Mouse (Mus musculus): ENCODE measurements around the gene P4ha2. TPM values are rescaled to one million over a fixed set of nuclear protein-coding genes. Genes with fewer than 3 reads are reported as not detected.
A peak's percentile ranks its signal among the peaks of the same experiment; 100 is the strongest.
"Not testable (repeated sequence)": the region's sequence is repeated elsewhere in the genome, so short reads cannot be mapped to it uniquely, and the experiment has no call there.

Gene P4ha2
- polyA plus RNA-seq, 1 experiment from 2014 or later = 18.2 TPM

DNA sequence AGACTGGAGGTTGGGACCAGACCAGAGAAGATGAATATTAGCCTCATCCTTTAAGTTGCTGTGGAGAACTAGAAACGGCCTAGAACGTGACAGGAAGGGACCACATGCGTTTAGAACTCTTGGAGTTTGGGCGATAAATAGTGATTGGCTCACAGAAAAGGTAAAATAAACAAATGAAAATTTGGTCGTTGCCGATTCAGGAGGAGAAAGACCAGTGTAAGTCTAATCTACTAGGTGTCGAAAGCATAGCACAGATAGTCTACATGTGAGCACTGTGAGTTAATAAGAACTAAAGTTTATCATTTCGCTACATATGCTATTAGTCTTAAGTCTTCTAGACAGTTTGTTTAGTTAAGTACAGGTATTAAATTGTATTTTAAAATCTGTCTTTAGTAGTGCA lies 30.1 kb downstream of the P4ha2 start:
- Histone ChIP-seq H3K27ac (ENCODE audit: low read depth, low read length) (no peak overlapping the region), H3K9ac (ENCODE audit: low read depth, low read length) (no peak overlapping the region), H3K9me3 (ENCODE audit: control insufficient read depth, low read length) (no peaks in the 10 kb centered on the region), H3K4me2 (replicated peaks; ENCODE audit: low read depth, low read length) (no peak overlapping the region), H3K36me3 (ENCODE audit: control insufficient read depth, insufficient read depth, low read length) (no peaks in the 10 kb centered on the region), H3K4me1 (replicated peaks; ENCODE audit: control insufficient read depth, insufficient read depth, low read length) (no peaks in the 10 kb centered on the region), H3K4me3 (ENCODE audit: low read depth, low read length) (no peak overlapping the region), H3K27me3 (ENCODE audit: control insufficient read depth, insufficient read depth, low read length) (no peaks in the 10 kb centered on the region)
- ATAC-seq (ENCODE audit: low FRiP score) (no peak), DNase-seq (ENCODE audit: low spot score) (no peak)
- 95% methylated on average over 8 of the region's 8 CpGs for WGBS

- Histone ChIP-seq H3K36me3 (ENCODE audit: control insufficient read depth, insufficient read depth, low read length) (no peaks in the 10 kb centered on the region), H3K4me2 (replicated peaks; ENCODE audit: low read depth, low read length) (no peak overlapping the region), H3K27me3 (ENCODE audit: control insufficient read depth, insufficient read depth, low read length) (no peaks in the 10 kb centered on the region), H3K4me1 (replicated peaks; ENCODE audit: control insufficient read depth, insufficient read depth, low read length) (no peaks in the 10 kb centered on the region), H3K9me3 (ENCODE audit: control insufficient read depth, low read length) (no peaks in the 10 kb centered on the region), H3K4me3 (ENCODE audit: low read depth, low read length) (no peak overlapping the region), H3K27ac (ENCODE audit: low read depth, low read length) (no peak overlapping the region), H3K9ac (ENCODE audit: low read depth, low read length) (no peak overlapping the region)
- WGBS = 91% methylated on average over 6 of the region's 6 CpGs
- DNase-seq (ENCODE audit: low spot score) = no peak
- ATAC-seq (ENCODE audit: low FRiP score) = no peak
These were observed 30.8 kb downstream of the P4ha2 start for GRCm38 (mm10) chr11:54130721-54131120.

GRCm38 (mm10) chr11:54132290-54132689 lies 32.4 kb downstream of the P4ha2 start:
- 84% methylated on average over 10 of the region's 10 CpGs for WGBS
- H3K9me3 ChIP-seq (ENCODE audit: control insufficient read depth, low read length) = no peaks in the 10 kb centered on the region
- H3K27me3 ChIP-seq (ENCODE audit: control insufficient read depth, insufficient read depth, low read length) = no peaks in the 10 kb centered on the region

GRCm38 (mm10) chr11:54134905-54135304 lies 35.0 kb downstream of the P4ha2 start:
- Histone ChIP-seq H3K27me3 (ENCODE audit: control insufficient read depth, insufficient read depth, low read length) (no peaks in the 10 kb centered on the region), H3K4me1 (replicated peaks; ENCODE audit: control insufficient read depth, insufficient read depth, low read length) (no peaks in the 10 kb centered on the region), H3K36me3 (ENCODE audit: control insufficient read depth, insufficient read depth, low read length) (no peaks in the 10 kb centered on the region), H3K4me3 (ENCODE audit: low read depth, low read length) (no peak overlapping the region), H3K27ac (ENCODE audit: low read depth, low read length) (no peak overlapping the region), H3K9me3 (ENCODE audit: control insufficient read depth, low read length) (no peaks in the 10 kb centered on the region), H3K9ac (ENCODE audit: low read depth, low read length) (no peak overlapping the region), H3K4me2 (replicated peaks; ENCODE audit: low read depth, low read length) (no peak overlapping the region)
- no peak for DNase-seq (ENCODE audit: low spot score)
- WGBS = 82% methylated on average over 6 of the region's 6 CpGs
- ATAC-seq (ENCODE audit: low FRiP score) = no peak

More at GRCm38 (mm10) chr11:54132290-54132689, 32.4 kb downstream of the P4ha2 start:
- H3K4me2 ChIP-seq (replicated peaks; ENCODE audit: low read depth, low read length) = no peak overlapping the region
- H3K4me1 ChIP-seq (replicated peaks; ENCODE audit: control insufficient read depth, insufficient read depth, low read length) = no peaks in the 10 kb centered on the region
- H3K27ac ChIP-seq (ENCODE audit: low read depth, low read length) = no peak overlapping the region
- no peak overlapping the region for H3K9ac ChIP-seq (ENCODE audit: low read depth, low read length)
- no peak for ATAC-seq (ENCODE audit: low FRiP score)
- H3K36me3 ChIP-seq (ENCODE audit: control insufficient read depth, insufficient read depth, low read length) = no peaks in the 10 kb centered on the region
- H3K4me3 ChIP-seq (ENCODE audit: low read depth, low read length) = no peak overlapping the region
- DNase-seq (ENCODE audit: low spot score) = no peak

- not testable (repeated sequence) for H3K9ac ChIP-seq (ENCODE audit: low read depth, low read length); ATAC-seq (ENCODE audit: low FRiP score); H3K27me3 ChIP-seq (ENCODE audit: control insufficient read depth, insufficient read depth, low read length); H3K36me3 ChIP-seq (ENCODE audit: control insufficient read depth, insufficient read depth, low read length); H3K4me2 ChIP-seq (replicated peaks; ENCODE audit: low read depth, low read length); H3K27ac ChIP-seq (ENCODE audit: low read depth, low read length); H3K4me3 ChIP-seq (ENCODE audit: low read depth, low read length); H3K9me3 ChIP-seq (ENCODE audit: control insufficient read depth, low read length); H3K4me1 ChIP-seq (replicated peaks; ENCODE audit: control insufficient read depth, insufficient read depth, low read length)
- peak; percentile 33 for DNase-seq (ENCODE audit: low spot score)
- 41% methylated on average over 2 of the region's 2 CpGs for WGBS
These were observed 40.3 kb downstream of the P4ha2 start for GRCm38 (mm10) chr11:54140159-54140558.

DNA sequence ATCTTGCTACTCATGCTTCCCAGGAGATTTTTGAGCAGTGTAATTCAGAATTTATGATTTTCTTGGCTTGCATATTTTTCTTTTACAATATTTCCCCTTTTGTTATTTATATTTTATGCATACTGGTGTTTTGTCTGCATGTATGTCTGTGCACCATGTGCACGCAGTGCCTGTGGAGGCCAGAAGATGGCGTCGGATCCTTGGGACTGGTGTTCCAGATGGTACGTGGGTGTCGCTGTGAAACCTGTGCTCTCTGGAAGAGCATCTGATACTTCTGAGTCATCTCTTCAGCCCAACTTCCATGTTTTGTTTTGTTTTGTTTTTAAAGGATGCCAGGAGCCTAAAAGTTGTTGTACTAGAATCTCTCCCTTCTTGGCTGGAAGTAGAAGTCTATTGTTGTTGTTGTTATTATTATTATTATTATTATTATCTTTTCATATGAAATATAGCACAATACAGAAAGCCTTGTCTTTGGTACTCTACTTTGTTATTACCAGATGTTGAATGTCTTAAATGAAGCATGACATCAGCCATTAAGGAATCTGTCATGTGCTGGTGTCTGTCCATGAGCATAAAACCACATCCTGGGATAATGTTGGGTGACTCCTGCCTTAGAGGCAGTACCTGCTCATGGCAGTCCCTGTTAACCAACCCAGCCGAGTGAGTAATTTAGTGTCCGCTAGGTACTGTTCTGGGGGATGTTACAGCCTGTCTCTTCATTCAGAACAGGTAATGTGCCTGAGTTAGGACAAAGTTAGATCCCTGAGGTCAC lies 41.5 kb downstream of the P4ha2 start:
- Histone ChIP-seq H3K4me3 (ENCODE audit: low read depth, low read length) (no peak overlapping the region), H3K4me2 (replicated peaks; ENCODE audit: low read depth, low read length) (no peak overlapping the region), H3K9ac (ENCODE audit: low read depth, low read length) (no peak overlapping the region), H3K9me3 (ENCODE audit: control insufficient read depth, low read length) (no peaks in the 10 kb centered on the region), H3K27me3 (ENCODE audit: control insufficient read depth, insufficient read depth, low read length) (no peaks in the 10 kb centered on the region), H3K4me1 (replicated peaks; ENCODE audit: control insufficient read depth, insufficient read depth, low read length) (no peaks in the 10 kb centered on the region), H3K27ac (ENCODE audit: low read depth, low read length) (no peak overlapping the region), H3K36me3 (ENCODE audit: control insufficient read depth, insufficient read depth, low read length) (no peaks in the 10 kb centered on the region)
- WGBS = 86% methylated on average over 7 of the region's 7 CpGs
- DNase-seq (ENCODE audit: low spot score) = no peak
- no peak for ATAC-seq (ENCODE audit: low FRiP score)

DNA sequence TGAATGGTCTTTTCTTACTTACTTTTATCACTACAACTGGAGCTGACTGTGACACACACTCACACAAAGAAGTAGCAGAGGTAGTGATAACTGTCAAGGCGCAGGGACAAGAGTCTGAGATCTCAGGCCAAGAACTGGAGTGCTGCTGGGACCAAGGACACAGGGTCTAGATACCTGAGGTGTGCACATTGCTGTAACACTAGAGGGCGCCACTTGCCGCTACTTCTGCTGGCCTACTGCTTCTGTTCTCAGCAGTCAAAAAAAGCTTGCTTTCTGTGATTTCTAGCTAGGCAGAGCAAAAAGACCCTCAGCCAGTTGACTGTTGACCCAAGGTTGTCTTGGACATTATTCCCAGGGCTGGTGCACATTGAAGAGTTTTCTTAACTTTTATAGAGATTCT lies 45.0 kb downstream of the P4ha2 start:
- Histone ChIP-seq H3K36me3 (ENCODE audit: control insufficient read depth, insufficient read depth, low read length) (no peaks in the 10 kb centered on the region), H3K9me3 (ENCODE audit: control insufficient read depth, low read length) (no peaks in the 10 kb centered on the region), H3K27ac (ENCODE audit: low read depth, low read length) (no peak overlapping the region), H3K9ac (ENCODE audit: low read depth, low read length) (no peak overlapping the region), H3K27me3 (ENCODE audit: control insufficient read depth, insufficient read depth, low read length) (no peaks in the 10 kb centered on the region), H3K4me3 (ENCODE audit: low read depth, low read length) (no peak overlapping the region), H3K4me1 (replicated peaks; ENCODE audit: control insufficient read depth, insufficient read depth, low read length) (no peaks in the 10 kb centered on the region), H3K4me2 (replicated peaks; ENCODE audit: low read depth, low read length) (no peak overlapping the region)
- DNase-seq (ENCODE audit: low spot score) (peak; percentile 73), ATAC-seq (ENCODE audit: low FRiP score) (no peak)
- 24% methylated on average over 3 of the region's 3 CpGs for WGBS

- no peaks in the 10 kb centered on the region for H3K9me3 ChIP-seq (ENCODE audit: control insufficient read depth, low read length)
- no peak overlapping the region for H3K4me3 ChIP-seq (ENCODE audit: low read depth, low read length)
- H3K36me3 ChIP-seq (ENCODE audit: control insufficient read depth, insufficient read depth, low read length) = no peaks in the 10 kb centered on the region
- WGBS = 81% methylated on average over 6 of the region's 6 CpGs
- H3K27ac ChIP-seq (ENCODE audit: low read depth, low read length) = no peak overlapping the region
- no peaks in the 10 kb centered on the region for H3K4me1 ChIP-seq (replicated peaks; ENCODE audit: control insufficient read depth, insufficient read depth, low read length)
- DNase-seq (ENCODE audit: low spot score) = peak; percentile 15
- no peak overlapping the region for H3K9ac ChIP-seq (ENCODE audit: low read depth, low read length)
- ATAC-seq (ENCODE audit: low FRiP score) = no peak
- no peak overlapping the region for H3K4me2 ChIP-seq (replicated peaks; ENCODE audit: low read depth, low read length)
- no peaks in the 10 kb centered on the region for H3K27me3 ChIP-seq (ENCODE audit: control insufficient read depth, insufficient read depth, low read length)
These were observed 46.1 kb downstream of the P4ha2 start for GRCm38 (mm10) chr11:54145990-54146389.

DNA sequence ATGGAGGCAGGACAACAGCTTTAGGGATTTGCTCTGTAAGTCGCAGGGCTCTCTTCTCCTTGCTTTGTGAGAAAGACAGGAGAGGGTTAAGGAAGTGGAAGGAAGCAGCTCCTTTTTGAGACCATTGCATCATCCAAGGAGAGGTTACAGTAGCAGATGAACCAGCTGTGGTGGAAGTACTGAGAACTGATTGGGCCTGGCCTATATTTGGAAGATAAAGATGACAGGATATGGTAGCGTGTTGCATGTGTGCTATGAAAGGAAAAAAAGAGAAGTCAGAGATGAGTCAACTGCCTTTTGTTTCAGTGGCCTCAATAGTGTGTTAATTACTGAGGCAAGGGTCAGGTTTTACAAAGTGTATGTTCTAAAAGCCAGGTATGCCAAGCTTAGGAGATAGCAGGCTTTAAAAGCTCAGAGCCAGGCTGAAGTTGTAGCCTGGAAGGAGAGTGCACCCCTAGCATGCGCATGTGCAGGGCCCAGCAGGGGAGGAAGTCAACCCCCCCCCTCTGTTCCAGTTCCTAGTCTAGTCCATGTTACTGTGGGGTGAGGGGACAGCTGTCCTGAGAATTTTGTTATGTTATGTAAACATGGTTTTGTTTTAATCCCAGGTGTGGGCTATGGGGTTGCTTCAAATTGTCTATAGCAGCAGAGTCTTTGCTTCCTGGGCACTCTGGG lies 50.0 kb downstream of the P4ha2 start:
- H3K9ac ChIP-seq (ENCODE audit: low read depth, low read length) = no peak overlapping the region
- no peak overlapping the region for H3K4me3 ChIP-seq (ENCODE audit: low read depth, low read length)
- H3K27me3 ChIP-seq (ENCODE audit: control insufficient read depth, insufficient read depth, low read length) = no peaks in the 10 kb centered on the region
- H3K4me1 ChIP-seq (replicated peaks; ENCODE audit: control insufficient read depth, insufficient read depth, low read length) = no peaks in the 10 kb centered on the region
- ATAC-seq (ENCODE audit: low FRiP score) (no peak), DNase-seq (ENCODE audit: low spot score) (no peak)
- H3K27ac ChIP-seq (ENCODE audit: low read depth, low read length) = no peak overlapping the region
- no peak overlapping the region for H3K4me2 ChIP-seq (replicated peaks; ENCODE audit: low read depth, low read length)
- WGBS = 92% methylated on average over 3 of the region's 3 CpGs
- no peaks in the 10 kb centered on the region for H3K9me3 ChIP-seq (ENCODE audit: control insufficient read depth, low read length)
- H3K36me3 ChIP-seq (ENCODE audit: control insufficient read depth, insufficient read depth, low read length) = no peaks in the 10 kb centered on the region

Data from hindbrain, embryonic 11.5 days (tissue).